Mouse (Mus musculus): Measurements from ENCODE around the gene Fabp6. TPM values are rescaled to one million over a fixed set of nuclear protein-coding genes. Genes with fewer than 3 reads are reported as not detected.

Gene Fabp6
- total and polyA plus RNA-seq, 3 experiments, result not detected

- TF ChIP-seq USF1 (IDR thresholded peaks at IDR 0.05; ENCODE audit: low read depth, low read length) (no peak), HCFC1 (IDR thresholded peaks at IDR 0.05; ENCODE audit: low read depth, low read length) (no peak), EP300 (IDR thresholded peaks at IDR 0.05; ENCODE audit: low read length) (no peak), GABPA (IDR thresholded peaks at IDR 0.05; ENCODE audit: insufficient replicate concordance, low read depth, low read length) (no peak), E2F4 (IDR thresholded peaks at IDR 0.05; ENCODE audit: insufficient replicate concordance, low read depth, low read length) (no peak), KAT2A (IDR thresholded peaks at IDR 0.05; ENCODE audit: insufficient replicate concordance, low read length) (no peak), IRF4 (IDR thresholded peaks at IDR 0.05; ENCODE audit: low read depth, low read length) (no peak), ZMIZ1 (IDR thresholded peaks at IDR 0.05; ENCODE audit: low read depth, low read length) (no peak), NRF1 (IDR thresholded peaks at IDR 0.05; ENCODE audit: low read depth, low read length) (no peak)
- no peak overlapping the region for H3K4me2 ChIP-seq (ENCODE audit: insufficient read depth, low read depth, poor library complexity, severe bottlenecking)
- peaks cover 0 to 2% of the 10 kb centered on the region in 2 experiments; a peak in 2 of 4 replicates for H3K4me1 ChIP-seq (ENCODE audit: control insufficient read depth in 1 of 2, insufficient read depth in 2 of 2)
- H3K27ac ChIP-seq (ENCODE audit: insufficient read depth, low read depth), result no peak overlapping the region
- H3K9me3 ChIP-seq (replicated peaks; ENCODE audit: low read length), result peaks cover 2% of the 10 kb centered on the region
- no peak overlapping the region for H3K4me3 ChIP-seq (replicated peaks in 1 of 3; ENCODE audit: low read depth in 2 of 3, low read length in 2 of 3, poor library complexity in 1 of 3)
- H3K9ac ChIP-seq (ENCODE audit: insufficient read depth, low read depth), result no peak overlapping the region
- in situ Hi-C loops (cut with MboI; ENCODE audit: low pct_ligation_motif_present, low pct_unique_long_range_greater_than_20kb, low sequenced_read_pairs), result no loop called here
- no peaks in the 10 kb centered on the region for H3K36me3 ChIP-seq (replicated peaks in 1 of 2; ENCODE audit: control insufficient read depth in 1 of 2, insufficient read depth in 1 of 2, low read length in 1 of 2)
- dilution Hi-C loops (cut with MboI; ENCODE audit: extremely low pct_ligation_motif_present, extremely low pct_unique_long_range_greater_than_20kb, low sequenced_read_pairs), result no loop called here
- DNase-seq (ENCODE audit: extremely low read depth), result no peak
- no peaks in the 10 kb centered on the region for H3K27me3 ChIP-seq (replicated peaks)
- H3K79me2 ChIP-seq (replicated peaks; ENCODE audit: control insufficient read depth, extremely low read depth, insufficient read depth, poor library complexity, severe bottlenecking), result no peaks in the 10 kb centered on the region
Measured at GRCm38 (mm10) chr11:43624341-43624740, 23.0 kb upstream of the Fabp6 start.

- Histone ChIP-seq H3K9me3 (replicated peaks; ENCODE audit: low read length) (no peaks in the 10 kb centered on the region), H3K79me2 (replicated peaks; ENCODE audit: control insufficient read depth, extremely low read depth, insufficient read depth, poor library complexity, severe bottlenecking) (no peaks in the 10 kb centered on the region), H3K9ac (ENCODE audit: insufficient read depth, low read depth) (no peak overlapping the region), H3K36me3 (replicated peaks in 1 of 2; ENCODE audit: control insufficient read depth in 1 of 2, insufficient read depth in 1 of 2, low read length in 1 of 2) (no peaks in the 10 kb centered on the region), H3K4me3 (replicated peaks in 1 of 3; ENCODE audit: low read depth in 2 of 3, low read length in 2 of 3, poor library complexity in 1 of 3) (no peak overlapping the region), H3K27me3 (replicated peaks) (no peaks in the 10 kb centered on the region), H3K27ac (ENCODE audit: insufficient read depth, low read depth) (no peak overlapping the region), H3K4me1 (ENCODE audit: control insufficient read depth in 1 of 2, insufficient read depth in 2 of 2) (peaks cover 0 to 15% of the 10 kb centered on the region in 2 experiments; a peak in 2 of 4 replicates), H3K4me2 (ENCODE audit: insufficient read depth, low read depth, poor library complexity, severe bottlenecking) (no peak overlapping the region)
- TF ChIP-seq USF2 (conservative IDR thresholded peaks at IDR 0.05; ENCODE audit: low read depth, low read length) (no peak), MXI1 (IDR thresholded peaks at IDR 0.05; ENCODE audit: low read depth, low read length) (no peak), RAD21 (IDR thresholded peaks at IDR 0.05; ENCODE audit: low read depth, low read length) (no peak), TBP (conservative IDR thresholded peaks at IDR 0.05; ENCODE audit: low read depth, low read length) (no peak), MAFK (IDR thresholded peaks at IDR 0.05; ENCODE audit: insufficient replicate concordance, low read length) (no peak), CHD1 (IDR thresholded peaks at IDR 0.05; ENCODE audit: low read depth, low read length) (no peak), KAT2A (IDR thresholded peaks at IDR 0.05; ENCODE audit: insufficient replicate concordance, low read length) (no peak)
- no peak for DNase-seq (ENCODE audit: extremely low read depth)
- in situ Hi-C loops (cut with MboI; ENCODE audit: low pct_ligation_motif_present, low pct_unique_long_range_greater_than_20kb, low sequenced_read_pairs), result no loop called here
- dilution Hi-C loops (cut with MboI; ENCODE audit: extremely low pct_ligation_motif_present, extremely low pct_unique_long_range_greater_than_20kb, low sequenced_read_pairs), result no loop called here
Measured at GRCm38 (mm10) chr11:43621769-43622168, 20.4 kb upstream of the Fabp6 start.

Data from CH12.LX (cell line).